Mouse (Mus musculus) myocyte (in vitro differentiated cells): ENCODE measurements at regions not wholly inside any gene's neighbourhood (a gene's known extent, or its start where the extent isn't known, plus 50 kb on each side); places are given as distances from the start of the nearest gene placed in this dataset.

ENCODE experiments used
- H3K27me3 ChIP-seq: one replicate; pipeline ENCODE4 v1.6.1; 2011; ENCODE audit not compliant: control insufficient read depth, insufficient read depth, insufficient read length
- H3K36me3 ChIP-seq: one replicate; pipeline ENCODE4 v1.6.1; 2011; ENCODE audit not compliant: control insufficient read depth, insufficient read depth
- H3K4me2 ChIP-seq: one replicate; pipeline ENCODE4 v1.6.1; 2011; ENCODE audit warnings: low read depth, control low read depth
- H3K4me3 ChIP-seq: one replicate; pipeline ENCODE4 v1.5.1; 2011; ENCODE audit warnings: mild to moderate bottlenecking, control low read depth, moderate library complexity
- H3K79me2 ChIP-seq: one replicate; pipeline ENCODE4 v1.6.1; 2011; ENCODE audit not compliant: control insufficient read depth, insufficient read depth
- H3ac ChIP-seq: one replicate; pipeline ENCODE4 v1.6.1; 2011; ENCODE audit not compliant: control insufficient read depth, insufficient read length
- CEBPB ChIP-seq: IDR thresholded peaks from 2 replicates; pipeline ENCODE4 v1.6.1; 2011; ENCODE audit warnings: mild to moderate bottlenecking, moderate library complexity; ENCODE audit not compliant: poor library complexity, insufficient read depth, severe bottlenecking
- E2F4 ChIP-seq: IDR thresholded peaks from one replicate; pipeline ENCODE4 v1.6.1; 2011; ENCODE audit warnings: mild to moderate bottlenecking, control low read depth, moderate library complexity; ENCODE audit not compliant: insufficient read depth
- MAX ChIP-seq: IDR thresholded peaks from one replicate; pipeline ENCODE4 v1.6.1; 2011; ENCODE audit warnings: low read depth, mild to moderate bottlenecking, control low read depth
- MYOD1 ChIP-seq, 3 experiments: IDR thresholded peaks; one replicate each; pipeline ENCODE4 v1.6.1; 2011; ENCODE audit warnings: control low read depth in 2 of 3, low read depth in 2 of 3, mild to moderate bottlenecking in 2 of 3, moderate library complexity in 1 of 3; ENCODE audit not compliant: insufficient read length in 2 of 3, control insufficient read depth in 1 of 3
- MYOG ChIP-seq, 3 experiments: IDR thresholded peaks; one replicate each; pipeline ENCODE4 v1.6.1; 2011; ENCODE audit warnings: control low read depth in 2 of 3, low read depth in 2 of 3, mild to moderate bottlenecking in 2 of 3; ENCODE audit not compliant: insufficient read length in 2 of 3, control insufficient read depth in 1 of 3, insufficient read depth in 1 of 3
- POLR2A ChIP-seq: IDR thresholded peaks from one replicate; pipeline ENCODE4 v1.6.1; 2011; ENCODE audit warnings: low read depth, mild to moderate bottlenecking, control low read depth, moderate library complexity; ENCODE audit not compliant: insufficient read length
- POLR2AphosphoS2 ChIP-seq: IDR thresholded peaks from one replicate; pipeline ENCODE4 v1.6.1; 2011; ENCODE audit warnings: low read depth, control low read depth; ENCODE audit not compliant: insufficient read length
- REST ChIP-seq: IDR thresholded peaks from one replicate; pipeline ENCODE4 v1.6.1; 2011; ENCODE audit warnings: mild to moderate bottlenecking, control low read depth, moderate library complexity; ENCODE audit not compliant: insufficient read depth, insufficient read length
- SRF ChIP-seq: IDR thresholded peaks from one replicate; pipeline ENCODE4 v1.6.1; 2011; ENCODE audit warnings: low read depth; ENCODE audit not compliant: control insufficient read depth, insufficient read length
- TCF12 ChIP-seq: IDR thresholded peaks from one replicate; pipeline ENCODE4 v1.6.1; 2011; ENCODE audit warnings: mild to moderate bottlenecking, control low read depth; ENCODE audit not compliant: poor library complexity, insufficient read depth, severe bottlenecking
- TCF3 ChIP-seq: IDR thresholded peaks from one replicate; pipeline ENCODE4 v1.6.1; 2011; ENCODE audit warnings: low read depth, control low read depth; ENCODE audit not compliant: insufficient read length
- USF1 ChIP-seq: IDR thresholded peaks from one replicate; pipeline ENCODE4 v1.6.1; 2011; ENCODE audit warnings: low read depth, mild to moderate bottlenecking, control low read depth, moderate library complexity

DNA sequence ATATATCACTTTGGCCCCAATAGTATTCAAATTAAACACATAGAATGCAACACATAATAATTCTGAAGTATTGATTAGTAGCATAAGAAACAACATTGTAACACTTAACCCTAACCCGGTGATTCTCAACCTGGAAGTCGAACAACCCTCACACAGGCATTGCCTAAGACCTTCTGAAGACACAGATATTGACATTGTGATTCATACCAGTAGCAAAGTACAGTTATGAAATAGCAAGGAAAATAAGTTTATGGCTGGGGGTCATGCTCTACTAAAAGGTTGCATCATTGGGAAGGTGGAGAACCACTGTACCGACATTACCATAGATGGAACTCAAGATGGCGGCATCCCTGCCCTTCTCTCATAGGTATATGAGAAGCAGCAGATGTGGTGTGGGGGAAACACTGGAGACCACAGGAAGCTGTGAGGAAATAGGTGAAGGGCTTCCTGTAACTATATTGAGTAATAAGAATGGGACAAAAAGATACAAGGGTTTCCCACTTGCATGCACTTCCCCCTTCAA lies 231.1 kb upstream of the Hnrnpa3 start:
- no peak for TF ChIP-seq TCF3

DNA sequence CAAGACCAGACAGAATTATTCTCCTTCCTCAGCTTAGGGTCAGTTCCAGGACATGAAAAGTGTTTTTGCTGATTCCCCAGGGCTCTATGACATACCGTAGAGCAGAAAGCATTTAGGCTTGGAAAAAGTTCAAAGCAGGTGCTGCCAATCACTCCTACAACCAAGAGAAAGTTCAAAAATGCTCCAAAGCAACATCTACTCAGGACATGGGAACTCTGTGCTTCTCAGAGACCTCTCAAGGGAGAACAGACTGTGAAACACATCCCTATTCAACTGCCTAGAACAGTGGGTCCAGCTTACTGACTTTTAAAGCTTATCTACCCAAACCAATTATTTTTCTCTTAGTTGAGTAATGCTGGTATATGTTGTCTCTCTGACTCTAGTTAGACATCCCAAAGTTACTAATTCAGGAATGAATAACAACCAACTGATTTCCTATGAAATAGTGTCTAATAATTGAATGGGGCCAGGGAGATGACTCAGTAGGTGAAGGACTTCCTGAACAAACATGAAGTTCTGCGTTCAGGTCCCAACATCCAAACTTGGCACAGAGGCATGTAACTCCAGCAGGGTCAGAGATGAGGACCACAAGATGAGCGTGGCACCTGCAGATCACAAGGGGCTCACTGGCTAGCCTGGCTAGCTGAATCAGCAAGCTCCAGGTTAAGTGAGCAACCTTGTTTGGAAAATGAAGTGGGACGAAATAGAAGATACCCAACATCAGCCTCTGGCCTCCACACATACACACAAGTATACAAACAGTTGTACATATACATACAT lies 228.7 kb upstream of the Hnrnpa3 start:
- no peak for TF ChIP-seq POLR2AphosphoS2
- no peak for TF ChIP-seq USF1
- no peak for TF ChIP-seq REST
- no peak for TF ChIP-seq MYOG (IDR thresholded peaks at IDR 0.05; ENCODE audit: control insufficient read depth in 1 of 3, insufficient read depth in 1 of 3, insufficient read length in 2 of 3, low read depth in 2 of 3)
- TF ChIP-seq SRF: no peak
- no peak for TF ChIP-seq TCF12
- no peak for TF ChIP-seq MYOD1 (IDR thresholded peaks at IDR 0.05; ENCODE audit: control insufficient read depth in 1 of 3, insufficient read length in 2 of 3, low read depth in 2 of 3)
- no peak for TF ChIP-seq MAX
- no peak for TF ChIP-seq CEBPB
- TF ChIP-seq TCF3: no peak
- TF ChIP-seq POLR2A: no peak
- TF ChIP-seq E2F4: no peak
- Histone ChIP-seq H3ac (no peak overlapping the region), H3K79me2 (no peaks in the 10 kb centered on the region), H3K4me3 (no peak overlapping the region), H3K27me3 (peaks cover 4% of the 10 kb centered on the region), H3K36me3 (no peaks in the 10 kb centered on the region), H3K4me2 (no peak overlapping the region)

More for the DNA sequence above, 231.1 kb upstream of the Hnrnpa3 start:
- Histone ChIP-seq H3K4me3 (no peak overlapping the region), H3K79me2 (no peaks in the 10 kb centered on the region), H3K36me3 (no peaks in the 10 kb centered on the region), H3K4me2 (no peak overlapping the region), H3K27me3 (peaks cover 4% of the 10 kb centered on the region), H3ac (no peak overlapping the region)

DNA sequence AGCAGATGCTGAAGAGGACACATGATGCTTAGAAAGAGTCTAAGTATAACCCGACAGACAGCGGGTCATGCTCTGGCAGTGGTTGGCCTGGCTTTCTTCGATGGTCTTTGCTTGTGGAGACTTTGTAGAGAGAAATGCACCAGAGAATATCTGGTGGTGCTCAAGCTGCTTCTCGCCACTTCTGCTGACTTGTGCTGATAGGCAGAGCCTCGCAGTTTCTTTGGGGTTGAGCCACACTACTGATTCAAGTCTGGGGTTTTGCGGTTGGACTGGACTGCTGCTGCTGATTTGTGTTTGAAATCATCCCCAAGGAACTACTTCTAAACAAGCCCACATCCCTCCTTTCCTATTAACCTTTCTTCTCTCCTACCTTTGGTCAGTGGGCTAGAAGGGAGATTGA lies 227.1 kb upstream of the Hnrnpa3 start:
- no peak for TF ChIP-seq POLR2A
- no peak for TF ChIP-seq MYOG (IDR thresholded peaks at IDR 0.05; ENCODE audit: control insufficient read depth in 1 of 3, insufficient read depth in 1 of 3, insufficient read length in 2 of 3, low read depth in 2 of 3)
- no peak for TF ChIP-seq TCF3
- TF ChIP-seq CEBPB: no peak
- no peak for TF ChIP-seq USF1
- TF ChIP-seq E2F4: no peak
- no peak for TF ChIP-seq REST
- TF ChIP-seq SRF: no peak
- no peak overlapping the region for H3K4me3 ChIP-seq
- H3K79me2 ChIP-seq: no peaks in the 10 kb centered on the region
- no peak overlapping the region for H3ac ChIP-seq
- H3K27me3 ChIP-seq: peaks cover 4% of the 10 kb centered on the region
- no peak overlapping the region for H3K4me2 ChIP-seq
- no peaks in the 10 kb centered on the region for H3K36me3 ChIP-seq

DNA sequence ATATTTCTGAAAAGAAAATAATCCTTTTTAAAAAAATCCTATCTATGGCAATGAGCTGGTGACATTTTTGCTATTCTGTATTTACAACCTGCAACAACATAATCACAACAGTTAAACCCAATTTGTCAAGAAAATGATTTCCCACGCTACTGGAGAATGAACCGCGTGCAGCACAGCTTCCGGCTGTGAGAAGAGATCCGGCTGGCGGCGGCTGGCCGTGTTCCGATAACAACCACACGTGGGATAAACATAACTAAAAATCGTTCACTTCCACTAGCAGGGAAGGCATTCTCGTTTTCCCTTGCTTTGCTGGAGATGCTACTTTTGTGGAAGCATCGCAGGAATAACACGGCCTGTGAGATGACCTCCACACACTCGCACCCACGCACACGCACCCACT lies 224.5 kb upstream of the Hnrnpa3 start:
- Histone ChIP-seq H3K36me3 (no peaks in the 10 kb centered on the region), H3K4me3 (no peak overlapping the region), H3K4me2 (no peak overlapping the region), H3ac (no peak overlapping the region), H3K27me3 (peaks cover 18% of the 10 kb centered on the region), H3K79me2 (no peaks in the 10 kb centered on the region)
- TF ChIP-seq TCF3: no peak
- no peak for TF ChIP-seq MAX
- TF ChIP-seq CEBPB: no peak
- no peak for TF ChIP-seq MYOD1 (IDR thresholded peaks at IDR 0.05; ENCODE audit: control insufficient read depth in 1 of 3, insufficient read length in 2 of 3, low read depth in 2 of 3)
- no peak for TF ChIP-seq REST
- TF ChIP-seq USF1: no peak
- TF ChIP-seq POLR2AphosphoS2: no peak
- no peak for TF ChIP-seq E2F4
- TF ChIP-seq SRF: no peak
- no peak for TF ChIP-seq POLR2A
- no peak for TF ChIP-seq TCF12
- no peak for TF ChIP-seq MYOG (IDR thresholded peaks at IDR 0.05; ENCODE audit: control insufficient read depth in 1 of 3, insufficient read depth in 1 of 3, insufficient read length in 2 of 3, low read depth in 2 of 3)
